Mouse (Mus musculus) heart, embryonic 12.5 days (tissue): ENCODE measurements around the gene Pdpn. TPM values are rescaled to one million over a fixed set of nuclear protein-coding genes. Genes with fewer than 3 reads are reported as not detected.

Experiments
- ATAC-seq: fragments of 200-750 bp; cut with Nextera tagmentation; 2 replicates; pipeline ENCODE4 v1.8.0; 2017; ENCODE audit warnings: moderate TSS enrichment, moderate library complexity; ENCODE audit not compliant: insufficient number of reproducible peaks, low FRiP score
- H3K27ac ChIP-seq: fragments of 300-500 bp; sonication (generic); 2 replicates; pipeline ENCODE4 v1.5.1; 2016; ENCODE audit warnings: mild to moderate bottlenecking, moderate library complexity; ENCODE audit not compliant: poor library complexity, severe bottlenecking
- H3K27me3 ChIP-seq: fragments of 300-500 bp; sonication (generic); replicated peaks from 2 replicates; pipeline ENCODE4 v1.6.1; 2016; ENCODE audit warnings: mild to moderate bottlenecking, moderate library complexity
- H3K36me3 ChIP-seq: fragments of 300-500 bp; sonication (generic); 2 replicates; pipeline ENCODE4 v1.6.1; 2016; ENCODE audit warnings: mild to moderate bottlenecking, moderate library complexity
- H3K4me1 ChIP-seq: fragments of 300-500 bp; sonication (generic); replicated peaks from 2 replicates; pipeline ENCODE4 v1.6.1; 2016; ENCODE audit warnings: mild to moderate bottlenecking
- H3K4me2 ChIP-seq: fragments of 300-500 bp; sonication (generic); 2 replicates; pipeline ENCODE4 v1.6.1; 2016; ENCODE audit warnings: mild to moderate bottlenecking, moderate library complexity
- H3K4me3 ChIP-seq: fragments of 300-500 bp; sonication (generic); 2 replicates; pipeline ENCODE4 v1.5.1; 2016; ENCODE audit warnings: mild to moderate bottlenecking
- H3K9ac ChIP-seq: fragments of 300-500 bp; sonication (generic); 2 replicates; pipeline ENCODE4 v1.6.1; 2016; ENCODE audit warnings: mild to moderate bottlenecking, moderate library complexity
- H3K9me3 ChIP-seq: fragments of 300-500 bp; sonication (generic); replicated peaks from 2 replicates; pipeline ENCODE4 v1.6.1; 2016; ENCODE audit warnings: mild to moderate bottlenecking, moderate library complexity
- WGBS: fragments of 180-500 bp; shearing (Covaris S2); methylation state at CpG from one replicate; pipeline ENCODE4 v1.1.7; 2016; 5-methylcytosine and 5-hydroxymethylcytosine counted together
- polyA plus RNA-seq: library from polyadenylated mRNA; unstranded; fragments of >200 nt; fragmentation: Nextera tagmentation; extraction: Ambion mirVana; gene quantifications from 2 replicates; pipeline ENCODE4 v1.2.1, GENCODE M21; 2016

Pdpn gene
- polyA plus RNA-seq, 1 experiment from 2014 or later: 28.4 TPM

DNA sequence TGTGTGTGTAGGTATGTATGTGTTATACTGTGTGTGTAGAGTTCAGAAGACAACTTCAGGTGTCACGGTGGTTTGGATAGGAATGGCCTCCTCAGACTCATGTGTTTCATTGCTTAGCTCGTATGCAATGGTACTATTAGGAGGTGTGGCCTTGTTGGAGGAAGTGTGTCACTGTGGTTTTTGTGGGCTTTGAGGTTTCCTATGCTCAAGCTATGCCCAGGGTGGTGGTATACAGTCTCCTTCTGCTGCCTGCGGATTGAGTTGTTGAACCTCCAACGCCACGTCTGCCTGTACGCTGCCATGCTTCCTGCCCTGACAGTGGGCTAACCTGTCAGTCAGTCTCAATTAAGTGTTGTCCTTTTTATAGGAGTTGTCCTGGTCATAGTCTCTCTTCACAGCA lies 22.0 kb downstream of the Pdpn start:
- WGBS: 93% methylated on average over 6 of the region's 6 CpGs
- no peak for ATAC-seq
- H3K4me2 ChIP-seq: no peak overlapping the region
- peaks cover 15% of the 10 kb centered on the region for H3K4me1 ChIP-seq
- H3K36me3 ChIP-seq: peaks cover 3% of the 10 kb centered on the region; the same call in 1 of the 2 replicates
- H3K9me3 ChIP-seq: no peaks in the 10 kb centered on the region
- no peak overlapping the region for H3K9ac ChIP-seq
- H3K27ac ChIP-seq: no peak overlapping the region
- H3K27me3 ChIP-seq: no peaks in the 10 kb centered on the region
- H3K4me3 ChIP-seq: no peak overlapping the region

GRCm38 (mm10) chr4:143271571-143271970 lies 27.8 kb downstream of the Pdpn start:
- no peak overlapping the region for H3K27ac ChIP-seq
- 83% methylated on average over 6 of the region's 6 CpGs for WGBS
- H3K9ac ChIP-seq: no peak overlapping the region
- H3K9me3 ChIP-seq: no peaks in the 10 kb centered on the region
- no peak overlapping the region for H3K4me3 ChIP-seq
- no peak for ATAC-seq
- H3K4me1 ChIP-seq: no peaks in the 10 kb centered on the region
- peaks cover 3% of the 10 kb centered on the region; the same call in 1 of the 2 replicates for H3K36me3 ChIP-seq
- no peaks in the 10 kb centered on the region for H3K27me3 ChIP-seq
- H3K4me2 ChIP-seq: no peak overlapping the region

DNA sequence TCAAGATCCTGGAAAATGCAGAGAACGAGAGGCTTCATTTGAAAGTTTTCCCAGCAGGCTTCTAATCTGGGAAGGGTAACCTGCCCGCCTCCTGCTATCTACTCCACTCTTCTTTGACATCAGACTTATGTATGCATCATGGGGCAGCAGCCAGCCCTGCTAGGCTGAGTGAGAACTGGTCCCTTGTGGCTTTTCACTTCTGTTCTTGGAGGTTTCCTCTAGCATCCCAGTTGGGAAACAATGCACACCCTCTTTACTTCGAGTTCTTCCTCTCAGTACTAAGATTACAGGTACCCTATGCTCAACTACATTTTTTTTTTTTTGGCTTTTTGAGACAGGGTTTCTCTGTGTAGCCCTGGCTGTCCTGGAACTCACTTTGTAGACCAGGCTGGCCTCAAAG lies 28.5 kb downstream of the Pdpn start:
- no peaks in the 10 kb centered on the region for H3K27me3 ChIP-seq
- 30% methylated on average over 3 of the region's 3 CpGs for WGBS
- no peak overlapping the region for H3K27ac ChIP-seq
- no peak for ATAC-seq
- H3K36me3 ChIP-seq: peaks cover 3% of the 10 kb centered on the region; the same call in 1 of the 2 replicates
- no peak overlapping the region for H3K9ac ChIP-seq
- no peaks in the 10 kb centered on the region for H3K4me1 ChIP-seq
- no peak overlapping the region for H3K4me2 ChIP-seq
- no peak overlapping the region for H3K4me3 ChIP-seq
- H3K9me3 ChIP-seq: no peaks in the 10 kb centered on the region

- Histone ChIP-seq H3K27me3 (no peaks in the 10 kb centered on the region), H3K4me3 (no peak overlapping the region), H3K4me2 (no peak overlapping the region), H3K9me3 (no peaks in the 10 kb centered on the region), H3K27ac (no peak overlapping the region), H3K4me1 (peaks cover 11% of the 10 kb centered on the region; the same call in 1 of the 2 replicates), H3K36me3 (no peaks in the 10 kb centered on the region), H3K9ac (no peak overlapping the region)
- ATAC-seq: no peak
- 77% methylated on average over 12 of the region's 12 CpGs for WGBS
Measured at GRCm38 (mm10) chr4:143262696-143263095, 36.7 kb downstream of the Pdpn start.

DNA sequence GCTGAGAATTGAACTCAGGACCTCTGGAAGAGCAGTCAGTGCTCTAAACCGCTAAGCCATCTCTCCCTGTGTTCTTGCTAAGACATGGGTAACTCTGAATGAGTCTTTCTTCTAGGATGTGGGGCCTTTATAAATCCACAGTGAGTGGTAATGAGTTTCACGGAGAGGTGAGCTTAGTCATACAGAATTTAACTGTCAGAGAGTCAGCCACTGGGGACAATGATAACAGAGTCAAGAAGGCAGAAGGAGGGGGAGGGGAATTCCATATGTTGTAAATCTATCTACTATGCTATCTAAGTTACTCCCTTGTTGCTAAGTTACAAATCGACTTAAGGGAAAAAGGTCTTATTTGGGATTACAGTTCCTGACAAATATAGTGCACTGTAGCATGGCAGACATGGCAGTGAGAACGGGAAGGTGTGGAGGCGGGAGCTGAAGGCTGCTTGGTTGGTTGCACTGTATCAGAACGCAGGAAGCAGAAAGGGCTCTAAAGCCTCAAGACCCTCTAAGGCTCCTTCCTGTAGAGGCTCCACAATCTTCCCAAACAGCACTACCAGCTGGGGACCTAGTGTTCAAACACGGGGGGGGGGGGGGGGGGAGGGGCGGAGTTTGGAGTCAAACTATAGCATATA lies 39.5 kb downstream of the Pdpn start:
- H3K4me2 ChIP-seq: no peak overlapping the region
- H3K36me3 ChIP-seq: no peaks in the 10 kb centered on the region
- WGBS: 49% methylated on average over 7 of the region's 8 CpGs
- peaks cover 11% of the 10 kb centered on the region; the same call in 1 of the 2 replicates for H3K4me1 ChIP-seq
- no peak overlapping the region for H3K9ac ChIP-seq
- ATAC-seq: no peak
- no peaks in the 10 kb centered on the region for H3K9me3 ChIP-seq
- H3K4me3 ChIP-seq: no peak overlapping the region
- no peak overlapping the region for H3K27ac ChIP-seq
- H3K27me3 ChIP-seq: no peaks in the 10 kb centered on the region

DNA sequence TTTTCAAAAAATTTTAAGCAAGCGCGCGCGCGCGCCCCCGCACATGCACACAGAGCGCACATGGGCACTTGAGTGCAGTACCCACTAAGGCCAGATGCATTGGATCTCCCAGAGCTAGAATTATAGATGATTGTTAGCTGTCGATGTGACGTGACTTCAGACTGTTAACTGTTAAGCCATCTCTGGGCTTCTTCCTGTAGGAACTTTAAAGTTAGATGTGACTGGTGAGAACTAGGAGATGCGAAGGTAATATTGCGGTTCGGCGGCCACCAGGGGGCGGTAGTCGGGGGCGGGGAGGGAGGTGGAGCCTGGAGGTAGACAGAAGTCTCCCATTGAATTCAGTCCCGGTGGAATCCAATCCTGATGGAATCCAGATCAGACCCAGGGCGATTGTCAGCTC lies 40.8 kb downstream of the Pdpn start:
- Histone ChIP-seq H3K27ac (no peak overlapping the region), H3K4me3 (no peak overlapping the region), H3K36me3 (no peaks in the 10 kb centered on the region), H3K4me2 (peak overlapping the region; percentile 43), H3K9me3 (0 out of 2 replicates have a peak, but pooled peaks cover under 1% of the 10 kb centered on the region), H3K9ac (no peak overlapping the region), H3K27me3 (no peaks in the 10 kb centered on the region), H3K4me1 (peaks cover 11% of the 10 kb centered on the region; the same call in 1 of the 2 replicates)
- WGBS: 27% methylated on average over 19 of the region's 19 CpGs
- no peak for ATAC-seq

DNA sequence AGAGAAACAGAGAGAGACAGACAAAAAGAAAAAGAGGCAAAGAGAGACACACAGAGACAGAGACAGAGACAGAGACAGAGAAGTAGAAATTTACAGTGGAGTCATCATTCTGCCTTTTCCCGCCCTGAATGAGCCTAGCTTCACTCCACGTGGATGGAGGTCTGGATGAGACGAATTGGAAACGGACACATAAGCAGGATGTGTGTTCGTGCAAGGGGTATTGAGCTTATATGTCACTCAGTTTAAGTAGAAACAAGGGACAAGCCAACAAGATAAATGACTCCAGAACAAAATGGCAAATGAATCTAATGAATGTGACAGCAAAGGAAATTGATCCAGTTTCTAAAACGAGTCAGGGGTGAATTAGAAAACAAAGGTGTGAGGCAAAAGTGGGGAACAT lies 41.4 kb downstream of the Pdpn start:
- peaks cover 11% of the 10 kb centered on the region; the same call in 1 of the 2 replicates for H3K4me1 ChIP-seq
- no peaks in the 10 kb centered on the region for H3K36me3 ChIP-seq
- peaks cover 5% of the 10 kb centered on the region; the same call in 1 of the 2 replicates for H3K9me3 ChIP-seq
- no peak for ATAC-seq
- H3K27ac ChIP-seq: no peak overlapping the region
- no peaks in the 10 kb centered on the region for H3K27me3 ChIP-seq
- H3K4me2 ChIP-seq: no peak overlapping the region
- H3K9ac ChIP-seq: no peak overlapping the region
- H3K4me3 ChIP-seq: no peak overlapping the region
- WGBS: 43% methylated on average over 6 of the region's 6 CpGs

GRCm38 (mm10) chr4:143255541-143255940 lies 43.8 kb downstream of the Pdpn start:
- Histone ChIP-seq H3K27me3 (no peaks in the 10 kb centered on the region), H3K27ac (no peak overlapping the region), H3K9ac (no peak overlapping the region), H3K4me1 (peaks cover 3% of the 10 kb centered on the region; the same call in 1 of the 2 replicates), H3K4me2 (no peak overlapping the region), H3K4me3 (no peak overlapping the region), H3K36me3 (no peaks in the 10 kb centered on the region), H3K9me3 (peaks cover 5% of the 10 kb centered on the region; the same call in 1 of the 2 replicates)
- no peak for ATAC-seq
- WGBS: 71% methylated on average over 8 of the region's 8 CpGs

DNA sequence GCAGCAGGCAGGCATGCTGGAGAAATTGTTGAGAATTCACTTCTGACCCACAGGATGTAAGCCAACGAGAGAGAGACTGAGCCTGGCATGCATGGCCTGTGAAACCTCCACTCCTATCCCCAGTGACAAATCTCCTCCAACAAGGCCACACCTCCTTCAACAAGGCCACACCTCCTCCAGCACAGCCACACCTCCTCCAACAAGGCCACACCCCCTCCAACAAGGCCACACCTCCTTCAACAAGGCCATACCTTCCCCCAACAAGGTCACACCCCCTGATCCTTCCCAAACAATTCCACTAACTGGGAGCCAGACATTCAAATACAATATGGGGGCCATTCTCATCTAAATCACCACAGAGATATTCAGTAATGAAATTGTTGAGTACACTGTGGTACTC lies 46.0 kb downstream of the Pdpn start:
- no peak overlapping the region for H3K9ac ChIP-seq
- 80% methylated on average over 1 of the region's 1 CpGs for WGBS
- H3K4me2 ChIP-seq: no peak overlapping the region
- H3K4me1 ChIP-seq: no peaks in the 10 kb centered on the region; the same call in 1 of the 2 replicates
- ATAC-seq: no peak
- no peak overlapping the region for H3K4me3 ChIP-seq
- no peaks in the 10 kb centered on the region for H3K27me3 ChIP-seq
- H3K36me3 ChIP-seq: no peaks in the 10 kb centered on the region
- H3K27ac ChIP-seq: no peak overlapping the region
- peaks cover 5% of the 10 kb centered on the region; the same call in 1 of the 2 replicates for H3K9me3 ChIP-seq

DNA sequence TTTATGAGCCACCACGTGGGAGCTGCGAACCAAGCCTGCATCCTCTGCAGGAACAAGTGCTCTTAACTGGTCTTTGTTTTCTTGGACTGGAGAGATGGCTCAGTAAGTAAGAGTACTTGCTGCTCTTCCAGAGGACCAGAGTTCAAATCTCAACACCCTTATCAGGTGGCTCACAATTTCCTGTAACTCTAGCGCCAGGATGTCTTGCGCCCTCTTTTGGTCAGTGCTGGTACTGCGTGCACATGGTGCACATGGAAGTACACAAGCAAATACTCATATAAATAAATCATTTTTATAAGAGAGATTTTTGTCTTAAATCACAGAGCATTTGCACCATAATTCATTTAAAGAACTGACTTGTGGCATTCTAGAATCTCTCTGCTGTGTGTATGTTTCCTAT lies 51.3 kb downstream of the Pdpn start:
- Histone ChIP-seq H3K9ac (no peak overlapping the region), H3K4me1 (0 out of 2 replicates have a peak, but pooled peaks cover 3% of the 10 kb centered on the region), H3K9me3 (peaks cover under 1% of the 10 kb centered on the region; the same call in 1 of the 2 replicates), H3K4me3 (no peak overlapping the region), H3K36me3 (no peaks in the 10 kb centered on the region), H3K4me2 (no peak overlapping the region), H3K27ac (no peak overlapping the region), H3K27me3 (no peaks in the 10 kb centered on the region)
- no peak for ATAC-seq
- 73% methylated on average over 5 of the region's 5 CpGs for WGBS

DNA sequence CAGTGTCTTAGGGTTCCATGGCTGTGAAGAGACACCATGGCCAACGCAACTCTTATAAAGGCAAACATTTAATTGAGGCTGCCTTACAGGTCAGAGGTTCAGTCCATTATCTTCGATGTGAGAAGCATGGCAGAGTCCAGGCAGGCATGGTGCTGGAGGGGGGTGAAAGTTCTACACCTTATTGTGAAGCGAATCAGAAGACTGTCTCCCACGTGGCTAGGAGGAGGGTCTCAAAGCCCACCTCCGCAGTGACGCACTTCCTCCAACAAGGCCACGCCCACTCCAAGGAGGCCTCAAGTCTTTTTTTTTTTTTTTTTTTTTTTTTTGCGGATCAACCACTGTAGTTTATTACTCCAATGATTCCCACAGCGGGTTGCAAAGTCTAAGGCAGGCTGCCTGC lies 58.1 kb downstream of the Pdpn start:
- no peak overlapping the region for H3K9ac ChIP-seq
- H3K4me1 ChIP-seq: peaks cover 7% of the 10 kb centered on the region; the same call in 1 of the 2 replicates
- 73% methylated on average over 9 of the region's 9 CpGs for whole genome bisulfite sequencing
- no peak overlapping the region for H3K4me3 ChIP-seq
- no peak overlapping the region for H3K4me2 ChIP-seq
- no peak overlapping the region for H3K27ac ChIP-seq
- no peaks in the 10 kb centered on the region for H3K27me3 ChIP-seq
- no peaks in the 10 kb centered on the region for H3K36me3 ChIP-seq
- no peaks in the 10 kb centered on the region for H3K9me3 ChIP-seq
- ATAC-seq: no peak
